Mouse (Mus musculus) midbrain, embryonic 11.5 days (tissue): ENCODE data around the gene Drc3. TPM values are rescaled to one million over a fixed set of nuclear protein-coding genes. Genes with fewer than 3 reads are reported as not detected.

Experiments used
- ATAC-seq: fragments of 200-750 bp; cut with Nextera tagmentation; 2 replicates; pipeline ENCODE4 v1.8.0; 2017; ENCODE audit warnings: moderate TSS enrichment, moderate library complexity; ENCODE audit not compliant: low FRiP score
- DNase-seq: peaks from one replicate; pipeline ENCODE4 v3.0.0; 2015; ENCODE audit warnings: low spot score; ENCODE audit errors: missing footprints
- H3K27ac ChIP-seq: fragments of 300-500 bp; sonication (generic); 2 replicates; pipeline ENCODE4 v1.5.1; 2014; ENCODE audit warnings: low read depth, low read length
- H3K27me3 ChIP-seq: fragments of 300-500 bp; sonication (generic); 2 replicates; pipeline ENCODE4 v1.6.1; 2014; ENCODE audit warnings: mild to moderate bottlenecking, low read length, moderate library complexity, mixed read lengths; ENCODE audit not compliant: control insufficient read depth, insufficient read depth
- H3K36me3 ChIP-seq: fragments of 300-500 bp; sonication (generic); 2 replicates; pipeline ENCODE4 v1.6.1; 2014; ENCODE audit warnings: mild to moderate bottlenecking, low read length, moderate library complexity, mixed read lengths; ENCODE audit not compliant: control insufficient read depth, insufficient read depth
- H3K4me1 ChIP-seq: fragments of 300-500 bp; sonication (generic); 2 replicates; pipeline ENCODE4 v1.6.1; 2014; ENCODE audit warnings: low read length; ENCODE audit not compliant: control insufficient read depth, insufficient read depth
- H3K4me2 ChIP-seq: fragments of 300-500 bp; sonication (generic); 2 replicates; pipeline ENCODE4 v1.6.1; 2014; ENCODE audit warnings: mild to moderate bottlenecking, moderate library complexity
- H3K4me3 ChIP-seq: fragments of 300-500 bp; sonication (generic); 2 replicates; pipeline ENCODE4 v1.5.1; 2014; ENCODE audit warnings: low read depth, low read length
- H3K9ac ChIP-seq: fragments of 300-500 bp; sonication (generic); 2 replicates; pipeline ENCODE4 v1.6.1; 2014; ENCODE audit warnings: low read length
- H3K9me3 ChIP-seq: fragments of 300-500 bp; sonication (generic); 2 replicates; pipeline ENCODE4 v1.6.1; 2016; ENCODE audit warnings: low read length; ENCODE audit not compliant: control insufficient read depth
- WGBS: fragments of 180-500 bp; shearing (Covaris S2); extraction: QIAGEN DNeasy Blood & Tissue Kit; methylation state at CpG from one replicate; pipeline ENCODE4 v1.1.7; 2014; 5-methylcytosine and 5-hydroxymethylcytosine counted together
- polyA plus RNA-seq: library from polyadenylated mRNA; unstranded; fragments of >200 nt; fragmentation: Nextera tagmentation; extraction: Ambion mirVana; gene quantifications from 2 replicates; pipeline ENCODE4 v1.2.1, GENCODE M21; 2014

Drc3 gene
- polyA plus RNA-seq, 1 experiment from 2014 or later = 2.4 TPM

GRCm38 (mm10) chr11:60396546-60396945 lies 43.4 kb downstream of the Drc3 start:
- Histone ChIP-seq H3K9ac (no peak overlapping the region), H3K27ac (no peak overlapping the region), H3K4me2 (no peak overlapping the region), H3K36me3 (no peaks in the 10 kb centered on the region; the same call in 1 of the 2 replicates), H3K4me3 (no peak overlapping the region), H3K9me3 (no peaks in the 10 kb centered on the region), H3K27me3 (no peaks in the 10 kb centered on the region), H3K4me1 (no peaks in the 10 kb centered on the region)
- DNase-seq = no peak
- ATAC-seq = no peak
- WGBS = 84% methylated on average over 6 of the region's 6 CpGs

- H3K4me1 ChIP-seq = no peaks in the 10 kb centered on the region
- 88% methylated on average over 2 of the region's 2 CpGs for WGBS
- DNase-seq (no peak), ATAC-seq (no peak)
- no peaks in the 10 kb centered on the region; the same call in 1 of the 2 replicates for H3K36me3 ChIP-seq
- H3K9me3 ChIP-seq = no peaks in the 10 kb centered on the region
- H3K4me2 ChIP-seq = no peak overlapping the region
- no peak overlapping the region for H3K4me3 ChIP-seq
- no peak overlapping the region for H3K27ac ChIP-seq
- H3K9ac ChIP-seq = no peak overlapping the region
- no peaks in the 10 kb centered on the region for H3K27me3 ChIP-seq
Observed at GRCm38 (mm10) chr11:60397172-60397571, 44.0 kb downstream of the Drc3 start.

- WGBS = 93% methylated on average over 1 of the region's 1 CpGs
- peaks cover 7% of the 10 kb centered on the region for H3K36me3 ChIP-seq
Observed at GRCm38 (mm10) chr11:60406606-60407005, 53.5 kb downstream of the Drc3 start.

GRCm38 (mm10) chr11:60412173-60412572 lies 59.0 kb downstream of the Drc3 start:
- DNase-seq (peak; percentile 93), ATAC-seq (no peak)
- peaks cover 1% of the 10 kb centered on the region; the same call in 1 of the 2 replicates for H3K36me3 ChIP-seq
- no peak overlapping the region for H3K27ac ChIP-seq
- H3K4me2 ChIP-seq = no peak overlapping the region
- no peak overlapping the region for H3K4me3 ChIP-seq
- no peaks in the 10 kb centered on the region for H3K27me3 ChIP-seq
- H3K9me3 ChIP-seq = no peaks in the 10 kb centered on the region
- peaks cover 6% of the 10 kb centered on the region for H3K4me1 ChIP-seq
- no peak overlapping the region for H3K9ac ChIP-seq
- WGBS = 15% methylated on average over 3 of the region's 3 CpGs

More at GRCm38 (mm10) chr11:60406606-60407005, 53.5 kb downstream of the Drc3 start:
- Histone ChIP-seq H3K27ac (no peak overlapping the region), H3K4me1 (no peaks in the 10 kb centered on the region), H3K4me2 (no peak overlapping the region), H3K27me3 (no peaks in the 10 kb centered on the region), H3K4me3 (no peak overlapping the region), H3K9ac (no peak overlapping the region), H3K9me3 (no peaks in the 10 kb centered on the region)
- no peak for DNase-seq
- ATAC-seq = no peak

GRCm38 (mm10) chr11:60412921-60413320 lies 59.8 kb downstream of the Drc3 start:
- Histone ChIP-seq H3K9me3 (no peaks in the 10 kb centered on the region), H3K4me3 (no peak overlapping the region), H3K4me2 (no peak overlapping the region), H3K4me1 (peaks cover 6% of the 10 kb centered on the region), H3K9ac (no peak overlapping the region), H3K27ac (no peak overlapping the region), H3K27me3 (no peaks in the 10 kb centered on the region), H3K36me3 (no peaks in the 10 kb centered on the region)
- DNase-seq (no peak), ATAC-seq (no peak)
- WGBS = 92% methylated on average over 2 of the region's 2 CpGs

- ATAC-seq = peak; percentile 65
- under 1% methylated on average over 21 of the region's 21 CpGs for WGBS
Observed at GRCm38 (mm10) chr11:60416590-60416962, 63.4 kb downstream of the Drc3 start.

GRCm38 (mm10) chr11:60416963-60417716 lies 64.0 kb downstream of the Drc3 start, which contains the start of gene Gid4:
TSS of gene Gid4 (plus strand) at chr11:60417145.
- WGBS = under 1% methylated on average over 57 of the region's 81 CpGs
- no peaks in the 10 kb centered on the region for H3K36me3 ChIP-seq
- peak within 1 kb of the TSS; percentile 56 for H3K4me3 ChIP-seq
- H3K27ac ChIP-seq = peak within 1 kb of the TSS; percentile 50
- H3K4me1 ChIP-seq = peaks cover 14% of the 10 kb centered on the region
- H3K27me3 ChIP-seq = no peaks in the 10 kb centered on the region
- H3K9me3 ChIP-seq = no peaks in the 10 kb centered on the region
- DNase-seq = peak; percentile 100
- peak; percentile 97 for ATAC-seq
- H3K4me2 ChIP-seq = peak within 1 kb of the TSS; percentile 81
- peak within 1 kb of the TSS; percentile 80 for H3K9ac ChIP-seq

More at GRCm38 (mm10) chr11:60416590-60416962, 63.4 kb downstream of the Drc3 start:
- peaks cover 14% of the 10 kb centered on the region for H3K4me1 ChIP-seq
- H3K4me3 ChIP-seq = peak overlapping the region; percentile 56
- no peaks in the 10 kb centered on the region for H3K27me3 ChIP-seq
- H3K9me3 ChIP-seq = no peaks in the 10 kb centered on the region
- H3K9ac ChIP-seq = peak overlapping the region; percentile 73
- no peaks in the 10 kb centered on the region for H3K36me3 ChIP-seq
- H3K4me2 ChIP-seq = peak overlapping the region; percentile 81
- no peak for DNase-seq
- no peak overlapping the region for H3K27ac ChIP-seq

GRCm38 (mm10) chr11:60417717-60418472 lies 64.8 kb downstream of the Drc3 start, which contains the start of gene Atpaf2:
TSS of gene Atpaf2 (minus strand) at chr11:60418457.
- Histone ChIP-seq H3K4me1 (peaks cover 14% of the 10 kb centered on the region), H3K27ac (peak within 1 kb of the TSS; percentile 50), H3K36me3 (no peaks in the 10 kb centered on the region), H3K4me2 (peak within 1 kb of the TSS; percentile 61), H3K4me3 (peak within 1 kb of the TSS; percentile 56), H3K9me3 (no peaks in the 10 kb centered on the region), H3K27me3 (no peaks in the 10 kb centered on the region), H3K9ac (peak within 1 kb of the TSS; percentile 80)
- 1% methylated on average over 37 of the region's 39 CpGs for WGBS
- peak; percentile 54 for ATAC-seq
- peak; percentile 95 for DNase-seq

GRCm38 (mm10) chr11:60418473-60418803 lies 65.3 kb downstream of the Drc3 start:
- Histone ChIP-seq H3K9me3 (no peaks in the 10 kb centered on the region), H3K9ac (peak overlapping the region; percentile 80), H3K4me3 (peak overlapping the region; percentile 56), H3K36me3 (no peaks in the 10 kb centered on the region), H3K27ac (no peak overlapping the region), H3K27me3 (no peaks in the 10 kb centered on the region), H3K4me1 (peaks cover 14% of the 10 kb centered on the region), H3K4me2 (peak overlapping the region; percentile 61)
- DNase-seq (peak; percentile 83), ATAC-seq (no peak)
- WGBS = 30% methylated on average over 6 of the region's 6 CpGs
